Mouse (Mus musculus): Measurements from ENCODE around the gene Bcor.

Bcor gene

GRCm38 (mm10) chrX:12005181-12006030 lies 154.7 kb downstream of the Bcor start:
- DNase-seq (ENCODE audit: low read depth, low spot score): no peak

- DNase-seq (ENCODE audit: low read depth, low spot score): peak; percentile 59
Observed at GRCm38 (mm10) chrX:12004416-12004815, 155.7 kb downstream of the Bcor start.

- DNase-seq (ENCODE audit: low read depth, low spot score): no peak
Observed at GRCm38 (mm10) chrX:12003947-12004346, 156.2 kb downstream of the Bcor start.

GRCm38 (mm10) chrX:12003539-12003938 lies 156.6 kb downstream of the Bcor start:
- no peak for DNase-seq (ENCODE audit: low read depth, low spot score)

- DNase-seq (ENCODE audit: low read depth, low spot score): no peak
Observed at GRCm38 (mm10) chrX:12003106-12003505, 157.0 kb downstream of the Bcor start.

- no peak for DNase-seq (ENCODE audit: low read depth, low spot score)
Observed at GRCm38 (mm10) chrX:12002596-12002995, 157.6 kb downstream of the Bcor start.

- no peak for DNase-seq (ENCODE audit: low read depth, low spot score)
Observed at GRCm38 (mm10) chrX:12001969-12002368, 158.2 kb downstream of the Bcor start.

- no peak for DNase-seq (ENCODE audit: low read depth, low spot score)
Observed at GRCm38 (mm10) chrX:12001336-12001735, 158.8 kb downstream of the Bcor start.

- DNase-seq (ENCODE audit: low read depth, low spot score): no peak
Observed at GRCm38 (mm10) chrX:12000620-12001019, 159.5 kb downstream of the Bcor start.

- DNase-seq (ENCODE audit: low read depth, low spot score): no peak
Observed at GRCm38 (mm10) chrX:11999951-12000350, 160.2 kb downstream of the Bcor start.

GRCm38 (mm10) chrX:11998934-11999336 lies 161.2 kb downstream of the Bcor start:
- DNase-seq (ENCODE audit: low read depth, low spot score): peak; percentile 71

GRCm38 (mm10) chrX:11996891-11997290 lies 163.3 kb downstream of the Bcor start:
- no peak for DNase-seq (ENCODE audit: low read depth, low spot score)

GRCm38 (mm10) chrX:11996489-11996888 lies 163.7 kb downstream of the Bcor start:
- no peak for DNase-seq (ENCODE audit: low read depth, low spot score)

GRCm38 (mm10) chrX:11993641-11994419 lies 166.3 kb downstream of the Bcor start:
- DNase-seq (ENCODE audit: low read depth, low spot score): no peak

GRCm38 (mm10) chrX:11989471-11989870 lies 170.7 kb downstream of the Bcor start:
- no peak for DNase-seq (ENCODE audit: low read depth, low spot score)

- DNase-seq (ENCODE audit: low read depth, low spot score): no peak
Observed at GRCm38 (mm10) chrX:11988191-11988896, 171.8 kb downstream of the Bcor start.

GRCm38 (mm10) chrX:11987602-11988001 lies 172.6 kb downstream of the Bcor start:
- no peak for DNase-seq (ENCODE audit: low read depth, low spot score)

Data from brain, adult 2 months (tissue).